Mouse (Mus musculus) 416B (cell line): ENCODE measurements around the gene Arpc2.

ENCODE experiments used
- DNase-seq: peaks from one replicate; pipeline ENCODE4 v3.0.0; 2011; ENCODE audit warnings: low read depth

The Arpc2 gene

DNA sequence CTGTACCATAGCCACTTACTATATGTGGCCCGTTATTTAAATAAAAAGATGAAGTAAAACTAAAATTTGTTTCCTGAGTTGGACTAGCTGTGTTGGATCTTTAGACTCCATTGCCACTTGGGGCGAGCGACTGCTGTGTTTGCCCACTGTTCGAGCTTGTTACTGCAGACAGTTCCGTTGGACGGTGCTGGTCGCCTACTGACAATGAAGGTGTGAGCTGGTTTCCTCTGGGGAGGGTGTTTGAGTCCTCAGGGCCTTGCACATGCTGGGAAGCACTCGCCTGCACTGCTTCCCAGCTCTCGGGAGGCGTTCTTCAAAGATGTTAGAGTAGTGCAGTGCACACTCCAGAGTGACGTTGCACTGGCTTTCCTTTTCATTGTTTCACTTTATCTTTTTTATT lies 3.7 kb downstream of the Arpc2 start:
- DNase-seq, result peak; percentile 55

GRCm38 (mm10) chr1:74240311-74240710 lies 4.4 kb downstream of the Arpc2 start:
- DNase-seq, result no peak

GRCm38 (mm10) chr1:74240832-74241231 lies 4.9 kb downstream of the Arpc2 start:
- DNase-seq, result peak; percentile 45

GRCm38 (mm10) chr1:74245525-74245924 lies 9.6 kb downstream of the Arpc2 start:
- no peak for DNase-seq

DNA sequence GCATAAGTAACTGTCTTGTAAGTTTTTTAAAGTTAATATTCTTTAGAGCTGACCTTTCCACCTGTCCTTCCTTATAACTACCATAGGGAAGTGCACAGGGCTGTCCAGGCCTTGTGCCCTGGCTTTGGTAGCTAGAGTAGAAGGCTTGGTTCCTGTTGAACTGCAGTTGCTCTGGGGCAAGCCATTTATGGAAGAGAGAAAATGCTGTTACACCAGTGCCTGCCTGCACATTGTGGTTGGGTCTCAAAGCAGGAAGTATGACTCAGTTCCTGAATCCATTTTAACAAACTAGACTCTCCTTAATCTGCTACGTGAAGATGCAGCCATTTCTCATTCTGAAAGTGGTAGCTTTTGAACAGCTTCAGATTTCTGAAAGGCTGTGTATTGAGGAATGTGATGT lies 12.9 kb downstream of the Arpc2 start:
- peak; percentile 96 for DNase-seq

DNA sequence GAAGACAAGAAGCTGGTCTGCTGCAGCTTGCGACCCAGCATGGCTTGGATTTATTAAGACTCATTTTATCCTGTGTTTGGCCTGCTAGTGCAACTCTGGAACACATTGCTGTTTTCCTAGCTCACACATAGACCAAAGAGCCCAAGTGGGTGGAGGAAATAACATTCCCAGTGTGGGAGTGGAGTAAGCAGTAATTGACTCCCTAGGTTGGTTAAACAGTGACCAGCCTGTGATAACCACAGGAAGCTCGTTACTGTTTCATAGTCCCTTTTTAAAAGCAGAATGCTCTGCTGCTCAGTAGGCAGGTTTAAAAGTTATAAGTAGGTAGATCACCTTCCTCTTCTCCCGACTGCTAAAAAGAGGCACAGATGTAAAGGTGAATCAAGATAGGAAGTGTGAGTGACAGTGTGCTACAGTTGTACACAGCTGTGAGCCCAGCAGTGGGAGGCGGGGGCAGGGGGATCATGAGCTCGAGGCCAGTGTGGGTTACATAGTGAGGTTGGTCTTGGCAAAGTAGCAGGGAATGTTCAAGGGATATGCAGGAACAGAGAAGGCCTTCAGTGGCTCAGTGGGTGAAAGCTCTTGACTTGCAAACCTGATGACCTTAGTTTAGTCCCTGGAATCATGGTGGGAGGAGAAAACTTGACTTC lies 13.6 kb downstream of the Arpc2 start:
- DNase-seq, result no peak

- peak; percentile 70 for DNase-seq
These were observed 14.2 kb downstream of the Arpc2 start for GRCm38 (mm10) chr1:74250096-74250495.

- no peak for DNase-seq
These were observed 19.9 kb downstream of the Arpc2 start for GRCm38 (mm10) chr1:74255704-74256345.

DNA sequence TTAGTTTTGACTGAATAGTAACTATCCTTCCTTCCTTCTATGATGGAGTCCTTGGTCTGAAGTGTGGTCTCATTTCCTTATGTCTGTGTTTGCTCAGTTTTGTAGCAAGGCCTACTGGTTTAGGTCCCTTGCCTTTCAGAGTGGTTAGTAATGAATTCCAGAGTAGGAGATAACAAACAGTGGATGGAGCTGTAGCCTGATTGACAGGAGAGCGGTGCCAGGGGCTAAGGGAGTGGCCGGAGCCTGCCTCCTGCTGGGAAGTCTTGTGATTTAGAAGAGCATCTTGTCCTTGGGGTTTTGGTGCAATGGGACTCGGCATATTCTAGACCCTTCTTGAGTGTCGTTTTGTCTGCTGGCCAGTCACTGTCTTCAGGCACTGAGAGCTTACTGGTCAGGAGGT lies 20.9 kb downstream of the Arpc2 start:
- DNase-seq, result no peak

DNA sequence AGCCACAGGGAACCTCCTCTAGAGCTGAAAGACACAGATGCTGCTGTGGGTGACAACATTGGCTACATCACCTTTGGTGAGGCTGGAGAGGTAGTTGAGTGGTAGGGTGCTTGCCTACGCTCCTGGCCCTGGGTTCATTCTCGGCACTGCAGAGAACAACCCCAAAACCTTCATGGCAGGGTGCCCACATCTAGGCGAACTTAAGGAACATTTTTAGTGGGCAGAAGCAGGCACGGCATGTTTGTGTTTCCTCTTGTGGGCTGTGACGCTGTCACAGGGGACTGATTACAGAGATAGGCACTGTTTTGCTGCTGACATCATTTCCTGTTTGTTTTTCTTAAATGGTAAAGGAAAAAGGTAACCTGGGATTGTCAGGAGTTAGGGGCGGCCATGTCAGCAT lies 26.6 kb downstream of the Arpc2 start:
- DNase-seq, result peak; percentile 52

GRCm38 (mm10) chr1:74268750-74269149 lies 32.9 kb downstream of the Arpc2 start:
- DNase-seq, result peak; percentile 70

DNA sequence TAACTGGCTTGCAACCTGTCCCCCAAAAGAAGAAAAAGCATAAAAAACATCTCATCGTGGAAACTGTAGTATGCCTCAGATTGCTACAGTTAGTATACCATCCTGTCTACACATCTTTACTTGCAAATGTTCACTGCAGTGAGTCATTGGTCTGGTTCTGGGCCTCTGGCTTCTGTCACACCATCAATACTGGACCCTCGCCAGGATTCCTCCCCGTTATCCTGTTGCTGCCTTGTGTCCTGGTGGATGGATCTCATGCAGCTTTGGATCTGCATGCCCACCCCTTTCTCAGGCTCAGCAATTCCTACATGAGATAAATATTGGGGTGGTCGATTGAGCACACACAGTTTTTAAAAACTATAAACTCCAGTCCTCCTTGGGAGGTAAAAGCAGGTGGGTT lies 35.8 kb downstream of the Arpc2 start:
- DNase-seq, result no peak

DNA sequence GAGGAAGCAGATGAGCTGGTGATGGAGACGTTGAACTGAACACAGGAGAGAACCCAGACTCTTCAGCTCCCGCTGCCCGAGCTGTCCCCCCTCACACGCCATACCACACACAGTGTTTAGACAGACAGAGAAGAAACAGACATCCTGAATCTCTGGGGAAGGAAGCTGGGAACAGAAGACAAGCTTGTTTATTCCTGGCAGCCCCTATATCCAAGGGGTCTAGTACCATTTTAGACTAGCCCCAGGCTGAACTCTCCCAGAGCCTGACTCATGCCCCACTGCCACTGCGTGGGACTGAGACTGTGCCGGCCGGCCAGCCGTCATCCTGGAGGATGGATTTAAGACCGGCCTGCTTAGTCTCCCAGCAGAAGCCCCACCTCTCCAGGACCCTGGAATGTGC lies 39.1 kb downstream of the Arpc2 start:
- DNase-seq, result no peak

DNA sequence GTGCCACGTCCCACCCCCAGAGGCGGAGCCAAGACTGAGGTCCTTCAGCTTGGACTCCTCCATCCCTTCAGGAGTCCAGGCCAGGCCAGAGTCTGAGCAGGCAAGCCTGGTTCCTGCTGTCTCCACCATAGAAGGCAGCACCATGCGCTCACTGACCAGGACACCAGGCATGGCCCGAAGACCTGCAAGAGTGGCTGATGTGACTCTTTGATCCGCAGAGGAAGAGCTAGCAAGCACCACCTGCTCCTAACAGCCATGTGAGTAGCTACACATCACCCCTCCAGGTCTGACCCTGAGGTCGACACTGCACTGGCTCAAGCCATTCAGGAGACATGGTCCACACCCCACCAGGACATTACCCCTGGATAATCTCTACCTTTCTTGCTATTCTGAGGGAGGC lies 41.2 kb downstream of the Arpc2 start:
- DNase-seq, result no peak

DNA sequence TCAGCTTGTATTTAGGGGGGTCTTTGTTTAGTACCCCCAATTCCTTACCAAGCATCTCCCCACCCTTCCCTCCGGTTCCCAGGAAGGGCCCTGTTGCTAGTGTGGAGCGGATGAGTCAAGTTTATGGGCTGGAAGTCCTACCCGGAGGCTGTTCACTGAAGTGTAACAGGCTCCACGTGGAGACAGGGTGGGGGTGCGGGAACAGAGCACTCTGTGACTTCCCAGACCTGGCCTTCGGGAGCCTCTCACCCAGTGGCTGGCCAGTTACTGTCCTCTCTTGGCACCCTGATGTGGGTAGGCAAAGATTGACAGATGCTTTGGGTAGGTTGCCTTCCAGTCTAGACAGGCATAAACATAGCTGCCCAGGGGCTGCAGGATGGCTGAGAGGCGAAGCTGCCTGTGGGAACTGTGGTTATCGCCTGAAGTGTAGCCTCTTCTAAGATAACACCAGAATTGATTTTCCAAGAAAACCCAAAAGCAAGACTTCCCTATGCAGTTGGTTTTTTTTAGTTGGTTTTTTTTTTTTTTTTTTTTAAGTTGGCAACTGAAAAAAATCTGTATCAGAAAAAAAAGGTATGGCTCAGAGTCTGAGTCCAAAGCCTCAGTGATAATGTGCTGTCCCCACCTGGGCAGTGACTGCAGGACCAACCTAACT lies 42.1 kb downstream of the Arpc2 start:
- DNase-seq, result no peak

- no peak for DNase-seq
These were observed 42.7 kb downstream of the Arpc2 start, which contains the start of gene Gpbar1 for GRCm38 (mm10) chr1:74278538-74278937. Gene Gpbar1, plus strand, starts transcription at chr1:74278550.

- DNase-seq, result no peak
These were observed 43.1 kb downstream of the Arpc2 start for GRCm38 (mm10) chr1:74278988-74279387.

GRCm38 (mm10) chr1:74280591-74281325 lies 44.9 kb downstream of the Arpc2 start:
- DNase-seq, result no peak

- no peak for DNase-seq
These were observed 45.5 kb downstream of the Arpc2 start for GRCm38 (mm10) chr1:74281372-74281771.

DNA sequence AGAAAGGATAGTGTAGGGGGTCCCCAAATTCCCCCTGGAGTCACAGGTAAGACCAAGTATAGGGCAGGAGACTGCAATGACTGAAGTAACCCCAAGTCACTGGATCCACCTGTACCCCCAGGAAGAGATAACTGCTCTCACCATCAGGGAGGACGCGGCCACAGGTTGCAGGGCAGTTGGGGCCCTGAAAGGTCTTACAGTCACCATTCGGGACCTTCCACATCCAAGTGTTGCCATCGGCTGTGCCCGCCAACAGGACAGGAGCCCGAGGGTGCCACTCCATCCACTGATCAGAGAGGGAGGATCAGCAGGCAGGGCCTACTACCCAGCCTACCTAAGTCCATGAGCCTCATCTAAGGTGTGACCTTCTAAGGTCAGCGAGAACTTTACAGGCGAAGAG lies 46.0 kb downstream of the Arpc2 start:
- DNase-seq, result no peak

DNA sequence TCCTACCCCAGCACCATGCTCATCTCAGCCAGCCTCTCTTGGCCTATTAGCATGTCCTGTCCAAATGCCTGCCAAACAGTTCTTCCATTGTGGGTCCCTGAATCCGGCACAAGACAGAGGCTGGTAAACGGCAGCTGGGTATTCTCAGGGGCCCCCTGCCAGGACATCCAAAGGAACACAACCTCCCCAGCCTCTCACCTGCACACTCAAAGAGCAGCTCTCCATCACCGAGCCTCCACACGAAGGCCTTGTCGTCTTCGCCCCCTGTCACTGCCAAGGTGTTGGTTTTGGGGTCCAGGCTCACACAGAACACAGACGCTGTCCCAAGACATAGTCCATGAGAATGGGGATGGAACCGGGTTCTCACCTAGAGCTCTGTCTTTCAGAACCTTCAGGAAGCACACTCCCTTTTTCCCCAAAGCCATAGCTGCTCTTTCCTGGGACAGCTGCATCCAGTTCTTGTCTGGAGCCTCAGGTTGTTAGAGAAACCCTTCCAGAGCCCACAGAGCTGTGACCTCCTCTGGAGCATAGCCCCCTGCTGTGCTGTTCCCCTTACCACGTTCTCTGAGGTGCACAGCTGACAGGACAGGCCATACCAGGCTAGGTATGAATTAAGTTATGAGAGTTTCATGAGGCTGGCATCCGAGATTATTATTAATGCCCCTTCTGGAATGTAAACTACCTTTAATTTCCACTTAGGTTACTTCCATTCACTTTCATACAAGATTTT lies 47.2 kb downstream of the Arpc2 start:
- no peak for DNase-seq
